Mouse (Mus musculus) Muller cell, postnatal 12 days (primary cell): ENCODE data around the gene Gfm2.

Source experiments
- DNase-seq: peaks from one replicate; pipeline ENCODE4 v3.0.0-alpha.2; 2015; ENCODE audit errors: inconsistent ontology term

Gfm2 gene

GRCm38 (mm10) chr13:97187693-97188092, 50.0 kb downstream of the Gfm2 start:
- DNase-seq, result no peak

GRCm38 (mm10) chr13:97192649-97193048, 54.9 kb downstream of the Gfm2 start:
- no peak for DNase-seq

- peak; percentile 37 for DNase-seq
These were observed 55.7 kb downstream of the Gfm2 start for GRCm38 (mm10) chr13:97193420-97193819.

DNA sequence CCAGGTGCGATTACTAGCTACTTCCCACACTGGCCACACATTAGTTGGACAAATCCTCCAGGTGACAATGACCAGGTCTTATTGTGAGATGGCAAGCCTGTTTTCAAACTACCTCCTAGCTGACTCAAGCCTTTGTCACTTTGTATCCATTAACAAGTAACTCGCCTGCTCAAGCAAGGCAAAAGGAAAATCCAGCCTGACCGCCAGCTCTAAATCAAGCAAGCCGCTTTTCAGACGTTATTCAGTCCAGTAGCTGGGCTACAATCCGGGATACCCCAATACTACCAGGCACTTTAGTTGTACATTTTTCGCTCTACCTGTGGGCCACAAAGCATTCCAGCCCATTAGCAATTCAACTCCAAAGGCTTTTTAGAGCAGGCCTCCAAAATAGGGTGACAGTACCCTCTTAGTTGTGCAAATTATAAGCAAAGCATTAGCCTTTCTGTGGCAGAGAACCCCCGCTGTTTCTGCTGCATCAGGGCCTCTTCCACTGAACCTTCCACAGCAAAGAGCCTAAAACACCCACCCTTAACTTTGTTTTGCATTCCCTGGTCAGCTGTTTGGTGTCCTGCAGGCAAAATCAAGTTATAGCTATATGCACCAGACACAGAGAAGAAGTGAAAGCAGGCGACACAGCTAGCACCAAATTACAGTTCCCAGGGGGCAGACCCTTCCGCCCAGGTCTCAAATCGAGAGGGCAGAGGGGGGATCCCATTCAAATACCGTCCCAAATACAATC, 58.6 kb downstream of the Gfm2 start:
- no peak for DNase-seq

- DNase-seq, result no peak
These were observed 59.1 kb downstream of the Gfm2 start for GRCm38 (mm10) chr13:97196925-97197218.

- peak; percentile 94 for DNase-seq
These were observed 60.3 kb downstream of the Gfm2 start, which contains the start of gene Hexb for GRCm38 (mm10) chr13:97197932-97198562. Gene Hexb, minus strand, starts transcription at chr13:97198357.

DNA sequence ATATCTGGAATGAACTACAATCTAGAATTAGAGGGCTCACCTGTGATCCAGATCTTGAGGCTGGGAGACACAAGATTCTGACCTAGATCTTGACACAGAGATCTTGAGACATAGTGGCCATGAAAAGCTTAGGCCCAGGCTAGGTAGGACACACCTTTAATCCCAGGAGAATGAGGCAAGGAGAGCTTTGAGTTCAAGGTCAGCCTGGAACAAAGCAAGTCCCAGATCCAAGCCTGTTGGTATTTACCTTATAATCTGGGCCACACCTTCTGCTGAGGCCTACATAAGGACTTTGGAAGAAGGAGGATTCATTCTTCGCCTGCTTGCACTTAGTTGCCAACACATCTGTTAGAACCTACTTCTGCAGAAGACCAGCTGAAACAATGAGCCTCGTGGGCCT, 61.4 kb downstream of the Gfm2 start:
- DNase-seq, result no peak

GRCm38 (mm10) chr13:97201076-97201475, 63.3 kb downstream of the Gfm2 start:
- no peak for DNase-seq

- no peak for DNase-seq
These were observed 64.2 kb downstream of the Gfm2 start for GRCm38 (mm10) chr13:97201896-97202295.

- DNase-seq, result peak; percentile 91
These were observed 67.4 kb downstream of the Gfm2 start for GRCm38 (mm10) chr13:97205052-97205701.

- no peak for DNase-seq
These were observed 68.3 kb downstream of the Gfm2 start for GRCm38 (mm10) chr13:97206046-97206445.

GRCm38 (mm10) chr13:97207472-97208111, 69.9 kb downstream of the Gfm2 start:
- DNase-seq, result no peak

DNA sequence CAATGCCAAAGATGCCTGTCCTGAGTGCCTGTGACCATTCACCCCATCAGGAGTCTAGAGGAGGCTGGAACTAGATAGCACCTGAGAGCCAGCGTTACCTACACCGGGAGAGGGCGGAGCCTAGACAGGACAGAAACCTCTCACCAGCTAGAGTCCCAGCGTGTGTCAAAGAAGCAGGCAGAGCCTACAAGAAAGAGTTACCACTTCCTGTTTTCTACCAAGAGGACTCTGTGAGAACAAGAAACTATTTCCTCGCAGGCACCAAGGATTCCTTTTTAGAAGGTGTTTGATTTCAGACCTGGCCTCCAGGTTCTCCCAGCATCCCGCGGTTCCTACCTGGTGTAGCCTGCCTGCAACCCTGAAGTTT, 70.4 kb downstream of the Gfm2 start:
- DNase-seq, result no peak

- DNase-seq, result no peak
These were observed 70.8 kb downstream of the Gfm2 start for GRCm38 (mm10) chr13:97208500-97209010.

DNA sequence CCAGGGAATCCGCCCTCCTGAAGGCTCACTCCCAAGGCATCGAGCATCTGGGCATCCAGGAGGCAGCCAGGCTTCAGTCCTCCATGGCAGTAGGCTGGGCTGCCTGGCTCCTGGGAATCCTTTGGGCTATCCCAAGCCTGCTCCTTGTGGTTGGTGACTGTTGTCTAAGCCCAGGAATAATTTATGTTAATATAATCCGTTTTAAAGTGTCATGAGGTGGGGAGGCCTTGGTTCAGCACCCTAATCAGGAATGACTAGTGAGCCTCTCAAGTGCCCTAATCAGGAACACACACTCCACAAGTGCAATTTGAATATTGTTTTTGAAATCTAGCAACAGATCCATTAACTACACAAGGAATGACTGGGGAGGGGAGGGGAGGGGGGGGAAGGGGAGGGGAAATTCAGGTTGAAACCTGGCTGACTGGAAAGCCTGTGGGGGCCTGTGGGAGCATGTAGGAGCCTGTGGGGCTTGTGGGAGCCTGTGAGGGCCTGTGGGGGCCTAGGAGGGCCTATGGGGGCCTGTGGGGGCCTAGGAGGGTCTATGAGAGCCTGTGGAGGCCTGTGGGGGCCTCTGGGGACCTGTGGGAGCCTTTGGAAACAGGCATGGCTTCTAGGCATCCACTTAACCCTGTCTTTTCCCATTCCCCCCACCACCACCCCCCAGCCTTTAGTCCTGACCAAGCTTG, 77.0 kb downstream of the Gfm2 start:
- DNase-seq, result no peak

- DNase-seq, result no peak
These were observed 77.8 kb downstream of the Gfm2 start for GRCm38 (mm10) chr13:97215563-97215962.

GRCm38 (mm10) chr13:97216196-97216595, 78.5 kb downstream of the Gfm2 start:
- no peak for DNase-seq

DNA sequence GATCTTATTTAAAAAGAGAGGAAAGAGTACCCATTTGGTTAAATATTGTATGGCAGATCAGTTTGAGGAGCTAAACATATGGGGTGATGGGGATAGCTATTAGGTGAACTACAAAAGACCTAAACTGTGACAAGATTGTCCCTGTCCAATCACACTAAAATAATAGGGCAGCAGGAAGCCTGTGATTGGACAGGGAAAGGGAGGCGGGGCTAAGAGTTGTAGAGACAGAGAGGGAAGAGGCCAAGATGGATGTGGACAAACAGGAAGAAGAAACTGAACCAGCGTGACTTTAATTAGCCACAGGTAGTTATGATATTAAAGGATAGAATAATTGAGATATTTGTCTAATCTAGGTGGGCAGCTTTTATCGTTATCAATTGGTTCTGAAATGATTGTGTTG, 82.3 kb downstream of the Gfm2 start:
- DNase-seq, result no peak

- no peak for DNase-seq
These were observed 86.1 kb downstream of the Gfm2 start for GRCm38 (mm10) chr13:97223856-97224255.

DNA sequence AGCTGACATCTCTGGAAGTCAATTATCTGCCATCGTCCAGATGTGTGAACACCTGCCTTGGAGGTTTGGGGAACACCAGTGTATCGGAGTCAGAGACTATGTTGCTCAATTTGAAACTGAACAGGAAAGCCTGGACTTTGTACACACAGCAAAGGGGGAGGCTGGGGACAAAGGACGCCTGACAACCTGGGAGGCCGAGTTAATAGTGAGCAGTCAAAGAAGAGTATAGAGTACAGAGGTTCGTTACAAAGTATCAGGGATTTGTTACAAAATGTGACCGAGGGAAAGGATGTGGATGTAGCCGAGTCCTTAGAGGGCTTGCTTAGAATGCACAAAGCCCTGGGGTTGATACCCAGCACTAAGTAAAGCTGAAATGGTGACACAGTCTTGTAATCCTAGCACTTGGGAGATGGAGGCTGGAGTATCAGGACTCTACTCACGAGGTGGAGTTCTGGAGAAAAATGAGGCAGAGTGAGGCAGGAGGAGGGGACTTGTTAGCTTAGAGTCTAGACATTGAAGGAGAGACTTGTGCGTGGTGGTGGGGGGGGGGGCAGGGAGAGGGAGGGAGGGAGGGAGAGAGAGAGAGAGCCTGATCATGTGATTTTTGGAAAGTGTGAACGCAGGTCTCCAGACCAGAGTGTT, 86.7 kb downstream of the Gfm2 start:
- no peak for DNase-seq

DNA sequence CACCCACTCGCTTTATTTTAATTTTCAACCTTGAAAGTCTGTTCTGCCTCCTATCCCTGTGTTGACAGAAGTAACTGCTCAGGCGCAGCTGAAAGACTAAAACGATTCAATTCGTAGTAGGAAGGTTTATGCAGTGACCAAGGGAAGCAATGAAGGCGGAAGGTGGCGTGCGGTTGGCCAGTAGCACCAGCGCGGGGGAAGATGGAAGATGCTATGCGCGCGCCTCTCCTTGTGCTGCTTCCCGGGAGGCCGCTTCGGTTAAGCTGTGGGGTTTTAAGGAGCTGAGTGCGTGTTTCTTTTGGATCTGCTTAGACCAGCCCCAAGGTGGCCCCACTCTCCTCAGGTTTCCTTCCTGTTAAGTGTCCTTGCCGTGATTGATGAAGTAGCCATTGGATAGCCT, 87.4 kb downstream of the Gfm2 start:
- no peak for DNase-seq
